Mouse (Mus musculus) midbrain, embryonic 14.5 days (tissue): ENCODE results near the gene Snx3. TPM values are rescaled to one million over a fixed set of nuclear protein-coding genes. Genes with fewer than 3 reads are reported as not detected.

Experiments
- ATAC-seq: fragments of 200-750 bp; cut with Nextera tagmentation; 2 replicates; pipeline ENCODE4 v1.8.0; 2017; ENCODE audit warnings: moderate number of reproducible peaks, moderate library complexity; ENCODE audit not compliant: low FRiP score, low TSS enrichment
- DNase-seq: peaks from one replicate; pipeline ENCODE4 v3.0.0-alpha.2; 2015
- H3K27ac ChIP-seq: fragments of 300-500 bp; sonication (generic); replicated peaks from 2 replicates; pipeline ENCODE4 v1.5.1; 2014; ENCODE audit warnings: mild to moderate bottlenecking, low read depth, low read length, moderate library complexity
- H3K27me3 ChIP-seq: fragments of 300-500 bp; sonication (generic); 2 replicates; pipeline ENCODE4 v1.6.1; 2014; ENCODE audit warnings: low read length, control low read depth, mixed read lengths; ENCODE audit not compliant: control insufficient read depth, insufficient read depth
- H3K36me3 ChIP-seq: fragments of 300-500 bp; sonication (generic); 2 replicates; pipeline ENCODE4 v1.6.1; 2014; ENCODE audit warnings: low read length, control low read depth; ENCODE audit not compliant: control insufficient read depth, insufficient read depth
- H3K4me1 ChIP-seq: fragments of 300-500 bp; sonication (generic); 2 replicates; pipeline ENCODE4 v1.6.1; 2014; ENCODE audit warnings: mild to moderate bottlenecking, antibody characterized with exemption, low read length, control low read depth; ENCODE audit not compliant: control insufficient read depth, insufficient read depth
- H3K4me2 ChIP-seq: fragments of 300-500 bp; sonication (generic); 2 replicates; pipeline ENCODE4 v1.6.1; 2014; ENCODE audit warnings: mild to moderate bottlenecking, low read length, moderate library complexity
- H3K4me3 ChIP-seq: fragments of 300-500 bp; sonication (generic); replicated peaks from 2 replicates; pipeline ENCODE4 v1.5.1; 2014; ENCODE audit warnings: low read depth, low read length
- H3K9ac ChIP-seq: fragments of 300-500 bp; sonication (generic); replicated peaks from 2 replicates; pipeline ENCODE4 v1.6.1; 2014; ENCODE audit warnings: mild to moderate bottlenecking, low read length, moderate library complexity
- H3K9me3 ChIP-seq: fragments of 300-500 bp; sonication (generic); 2 replicates; pipeline ENCODE4 v1.6.1; 2016; ENCODE audit warnings: low read length, control low read depth, mixed read lengths; ENCODE audit not compliant: control insufficient read depth
- WGBS: fragments of 180-500 bp; shearing (Covaris S2); extraction: QIAGEN DNeasy Blood & Tissue Kit; methylation state at CpG from one replicate; pipeline ENCODE4 v1.1.7; 2014; 5-methylcytosine and 5-hydroxymethylcytosine counted together
- polyA plus RNA-seq: library from polyadenylated mRNA; unstranded; fragments of >200 nt; fragmentation: Nextera tagmentation; extraction: Ambion mirVana; gene quantifications from 2 replicates; pipeline ENCODE4 v1.2.1, GENCODE M21; 2014

The Snx3 gene
- polyA plus RNA-seq, 1 experiment from 2014 or later = 250 TPM

DNA sequence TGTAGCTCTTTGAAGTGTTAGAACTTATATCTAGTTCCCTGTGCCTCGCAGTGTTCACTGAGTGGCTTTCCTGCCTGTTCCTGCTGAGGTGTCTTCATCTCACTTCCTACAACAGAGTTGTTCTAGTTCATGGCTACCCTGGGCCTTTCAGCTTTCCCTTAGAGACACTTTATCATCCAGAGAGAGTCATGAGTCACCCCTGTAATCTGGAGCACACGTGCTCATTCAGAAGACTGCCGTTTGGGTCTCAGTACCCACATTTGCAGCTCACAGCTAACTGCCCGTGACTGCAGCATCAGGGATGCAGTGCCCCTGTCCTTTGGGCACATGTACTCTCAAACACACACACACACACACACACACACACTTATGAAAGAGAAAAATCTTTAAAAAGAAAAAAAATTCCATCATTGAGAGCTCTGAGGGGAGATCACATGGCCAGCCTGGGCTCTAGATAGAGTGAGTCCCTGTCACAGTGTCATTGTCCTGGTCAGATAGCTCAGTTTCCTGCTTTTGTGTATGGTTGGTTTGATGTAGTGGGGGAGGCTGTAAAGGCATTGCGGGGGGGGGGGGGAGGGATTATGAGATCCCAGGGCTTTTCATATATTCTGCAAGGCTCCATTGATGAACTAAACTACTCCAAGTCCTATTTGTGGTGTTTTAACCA lies 19.6 kb downstream of the Snx3 start:
- no peak for ATAC-seq

DNA sequence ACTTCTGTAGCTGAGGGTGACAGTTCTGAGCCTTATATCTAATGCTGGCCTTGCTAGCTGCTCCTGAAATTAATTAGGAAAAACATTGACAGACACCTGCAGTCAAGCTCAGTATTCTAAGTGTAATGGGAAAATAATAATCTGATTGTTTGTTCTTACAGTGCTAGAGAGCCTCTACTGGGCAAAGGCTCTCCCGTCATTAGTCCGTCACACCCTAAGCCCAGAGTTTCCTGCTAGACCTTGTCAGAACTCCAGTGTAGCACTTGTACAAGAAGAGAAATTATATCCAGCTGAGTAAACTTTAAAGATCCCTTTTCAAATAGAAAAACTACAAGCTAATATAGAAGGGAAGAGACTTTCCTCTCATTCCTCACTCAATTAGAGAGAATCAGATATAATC lies 21.1 kb downstream of the Snx3 start:
- WGBS = 58% methylated on average over 2 of the region's 2 CpGs
- Histone ChIP-seq H3K4me2 (no peak overlapping the region), H3K27me3 (no peaks in the 10 kb centered on the region), H3K9me3 (no peaks in the 10 kb centered on the region), H3K27ac (no peak overlapping the region), H3K4me3 (no peak overlapping the region), H3K9ac (no peak overlapping the region), H3K36me3 (peaks cover 13% of the 10 kb centered on the region), H3K4me1 (peaks cover 6% of the 10 kb centered on the region; the same call in 1 of the 2 replicates)
- no peak for ATAC-seq
- no peak for DNase-seq

More for the DNA sequence above, 19.6 kb downstream of the Snx3 start:
- 57% methylated on average over 5 of the region's 5 CpGs for WGBS
- Histone ChIP-seq H3K36me3 (peaks cover 7% of the 10 kb centered on the region), H3K27me3 (no peaks in the 10 kb centered on the region), H3K9me3 (no peaks in the 10 kb centered on the region), H3K9ac (no peak overlapping the region), H3K4me3 (no peak overlapping the region), H3K4me2 (no peak overlapping the region), H3K27ac (no peak overlapping the region), H3K4me1 (peaks cover 6% of the 10 kb centered on the region; the same call in 1 of the 2 replicates)
- DNase-seq = no peak

- Histone ChIP-seq H3K4me1 (peaks cover 6% of the 10 kb centered on the region; the same call in 1 of the 2 replicates), H3K9me3 (no peaks in the 10 kb centered on the region), H3K9ac (no peak overlapping the region), H3K4me2 (no peak overlapping the region), H3K27ac (no peak overlapping the region), H3K27me3 (no peaks in the 10 kb centered on the region), H3K36me3 (peaks cover 13% of the 10 kb centered on the region), H3K4me3 (no peak overlapping the region)
- peak; percentile 14 for DNase-seq
- whole genome bisulfite sequencing = 40% methylated on average over 11 of the region's 11 CpGs
- no peak for ATAC-seq
Observed at GRCm38 (mm10) chr10:42523556-42524162, 21.8 kb downstream of the Snx3 start.

DNA sequence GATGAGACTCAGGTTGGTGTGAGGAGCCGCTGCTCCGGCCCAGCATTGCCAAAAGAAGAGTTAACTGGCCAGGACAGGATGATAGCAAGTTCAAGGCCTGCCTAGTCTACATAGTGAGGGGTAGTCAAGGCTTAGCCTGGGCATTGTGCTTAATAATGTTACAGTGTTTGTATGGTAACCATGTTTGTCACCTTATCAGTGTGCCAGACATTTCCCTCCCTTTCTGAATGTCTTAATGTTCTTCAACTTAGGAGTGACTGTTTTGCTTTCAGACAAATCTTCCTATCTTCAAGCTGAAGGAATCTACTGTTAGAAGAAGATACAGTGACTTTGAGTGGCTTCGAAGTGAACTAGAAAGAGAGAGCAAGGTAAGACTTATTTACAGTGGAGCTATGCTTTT lies 23.9 kb downstream of the Snx3 start:
- Histone ChIP-seq H3K9me3 (no peaks in the 10 kb centered on the region), H3K4me1 (peaks cover 6% of the 10 kb centered on the region; the same call in 1 of the 2 replicates), H3K27ac (no peak overlapping the region), H3K9ac (no peak overlapping the region), H3K4me3 (no peak overlapping the region), H3K4me2 (no peak overlapping the region), H3K27me3 (no peaks in the 10 kb centered on the region), H3K36me3 (peaks cover 24% of the 10 kb centered on the region)
- 98% methylated on average over 3 of the region's 3 CpGs for WGBS
- ATAC-seq = no peak
- no peak for DNase-seq

- ATAC-seq = no peak
- H3K4me3 ChIP-seq = no peak overlapping the region
- no peak for DNase-seq
- no peak overlapping the region for H3K27ac ChIP-seq
- no peaks in the 10 kb centered on the region for H3K27me3 ChIP-seq
- H3K36me3 ChIP-seq = peaks cover 27% of the 10 kb centered on the region
- no peak overlapping the region for H3K9ac ChIP-seq
- WGBS = 83% methylated on average over 11 of the region's 11 CpGs
- H3K9me3 ChIP-seq = no peaks in the 10 kb centered on the region
- no peak overlapping the region for H3K4me2 ChIP-seq
- no peaks in the 10 kb centered on the region for H3K4me1 ChIP-seq
Observed at GRCm38 (mm10) chr10:42533836-42534453, 32.1 kb downstream of the Snx3 start.

GRCm38 (mm10) chr10:42537571-42538316 lies 35.9 kb downstream of the Snx3 start:
- no peaks in the 10 kb centered on the region for H3K27me3 ChIP-seq
- H3K9ac ChIP-seq = no peak overlapping the region
- WGBS = 88% methylated on average over 9 of the region's 9 CpGs
- H3K36me3 ChIP-seq = peaks cover 17% of the 10 kb centered on the region
- H3K27ac ChIP-seq = no peak overlapping the region
- ATAC-seq = no peak
- no peak overlapping the region for H3K4me2 ChIP-seq
- H3K4me1 ChIP-seq = no peaks in the 10 kb centered on the region
- DNase-seq = no peak
- H3K9me3 ChIP-seq = no peaks in the 10 kb centered on the region
- H3K4me3 ChIP-seq = no peak overlapping the region

DNA sequence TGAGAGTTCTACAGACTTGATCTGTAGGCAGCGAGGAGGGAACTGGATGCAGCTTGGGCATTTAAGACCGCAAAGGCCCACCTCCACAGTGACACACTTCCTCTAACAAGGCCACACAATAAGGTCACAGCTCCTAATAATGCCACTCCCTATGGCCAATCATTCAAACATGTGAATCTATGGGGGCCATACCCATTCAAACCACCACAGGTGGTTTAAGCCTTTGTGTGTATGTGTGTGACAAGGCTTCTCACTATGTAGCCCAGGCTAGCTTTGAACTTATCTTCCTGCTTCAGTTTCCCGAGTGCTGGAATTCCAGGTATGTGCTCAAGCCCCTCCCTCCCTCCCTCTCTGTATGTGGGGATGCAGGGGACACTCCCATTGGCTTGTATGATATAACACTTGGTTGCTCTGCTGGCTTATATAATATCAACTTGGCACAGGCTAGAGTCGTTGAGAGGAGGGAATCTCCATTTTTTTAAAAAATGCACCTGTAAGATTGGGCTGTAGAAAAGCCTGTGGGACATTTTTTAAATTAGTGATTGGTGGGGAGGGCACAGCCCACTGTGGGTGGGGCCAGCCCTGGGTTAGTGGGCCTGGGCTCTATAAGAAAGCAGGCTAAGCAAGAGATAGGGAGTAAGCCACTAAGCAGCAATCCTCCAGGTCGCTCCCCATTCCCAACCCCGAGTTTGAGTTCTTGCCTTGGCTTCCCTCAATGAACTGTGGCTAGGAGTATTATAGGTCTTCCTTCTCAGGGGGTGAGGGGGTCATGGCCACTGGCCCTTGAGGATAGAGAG lies 44.1 kb downstream of the Snx3 start:
- ATAC-seq = no peak
- Histone ChIP-seq H3K36me3 (no peaks in the 10 kb centered on the region), H3K27ac (no peak overlapping the region), H3K4me3 (no peak overlapping the region), H3K4me1 (no peaks in the 10 kb centered on the region), H3K27me3 (no peaks in the 10 kb centered on the region), H3K9ac (no peak overlapping the region), H3K9me3 (no peaks in the 10 kb centered on the region), H3K4me2 (no peak overlapping the region)
- WGBS = 85% methylated on average over 6 of the region's 6 CpGs
- DNase-seq = no peak

DNA sequence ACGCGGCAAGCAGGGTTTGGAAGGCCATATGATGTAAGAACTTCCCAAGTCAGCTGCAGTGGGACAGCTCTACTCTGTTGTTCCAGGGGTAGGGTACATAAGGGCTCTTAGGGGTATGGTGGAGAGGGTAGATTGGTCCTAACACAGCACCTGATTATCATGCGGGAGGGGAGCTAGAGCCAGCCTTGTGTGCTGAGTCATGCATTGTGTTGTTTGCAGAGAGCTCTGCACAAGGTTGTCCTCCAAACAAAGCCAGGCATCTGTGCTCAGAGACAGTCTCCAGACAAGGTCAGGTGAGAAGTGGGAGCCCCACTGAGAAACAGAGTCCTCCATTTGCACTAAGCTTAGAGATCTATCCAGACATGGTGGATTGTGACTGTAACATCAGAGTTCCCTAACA lies 44.7 kb downstream of the Snx3 start:
- WGBS = 95% methylated on average over 3 of the region's 3 CpGs
- Histone ChIP-seq H3K9me3 (no peaks in the 10 kb centered on the region), H3K27ac (no peak overlapping the region), H3K4me1 (no peaks in the 10 kb centered on the region), H3K27me3 (no peaks in the 10 kb centered on the region), H3K9ac (no peak overlapping the region), H3K4me3 (no peak overlapping the region), H3K36me3 (no peaks in the 10 kb centered on the region), H3K4me2 (no peak overlapping the region)
- ATAC-seq (no peak), DNase-seq (no peak)
